ENCODE assay signal across 23 mouse cellular contexts in the genomic region with DNA sequence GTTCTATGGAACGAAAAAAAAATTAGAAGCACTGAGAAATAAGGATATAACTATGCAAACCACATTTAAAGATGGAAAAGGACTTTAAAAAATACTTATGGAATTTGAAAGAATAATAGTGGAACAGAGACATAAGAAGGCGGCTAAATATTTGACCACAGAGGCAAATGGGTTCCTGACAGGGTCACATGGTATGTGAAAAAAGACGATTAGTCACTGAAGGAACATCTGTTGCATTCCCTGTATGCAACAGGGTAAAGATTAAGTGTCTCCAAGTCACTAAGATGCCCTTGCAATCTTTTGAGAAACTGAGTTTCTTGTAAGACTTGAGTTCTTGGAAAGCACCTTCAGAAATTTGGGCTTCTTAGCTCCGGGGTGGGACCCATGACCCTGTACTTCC. TPM values are rescaled to one million over a fixed set of nuclear protein-coding genes. Genes with fewer than 3 reads are reported as not detected.
"Had no signal": no experiment of that assay in that cellular context is flagged by ENCODE, and none has a peak within 500 bp of the region (broad histone marks: within the 10 kb centered on the region; RNA-seq: fewer than 3 reads in every experiment).

No protein-coding gene starts in this region.

- H3K4me1 ChIP-seq: limb, embryonic 13.5 days; liver, embryonic 12.5 days; liver, embryonic 15.5 days; lung, embryonic 15.5 days; neural tube, embryonic 12.5 days; neural tube, embryonic 15.5 days; stomach, embryonic 15.5 days had no signal

- H3K9ac ChIP-seq: kidney, embryonic 15.5 days; limb, embryonic 13.5 days; liver, embryonic 12.5 days; liver, embryonic 15.5 days; lung, embryonic 15.5 days; neural tube, embryonic 12.5 days; neural tube, embryonic 15.5 days; stomach, embryonic 15.5 days had no signal

- H3K9me3 ChIP-seq: kidney, embryonic 15.5 days; limb, embryonic 10.5 days; limb, embryonic 13.5 days; liver, embryonic 12.5 days; liver, embryonic 15.5 days; lung, embryonic 15.5 days; neural tube, embryonic 12.5 days; neural tube, embryonic 15.5 days; stomach, embryonic 15.5 days had no signal

- H3K36me3 ChIP-seq: kidney, embryonic 15.5 days; limb, embryonic 10.5 days; limb, embryonic 13.5 days; liver, embryonic 12.5 days; liver, embryonic 15.5 days; lung, embryonic 15.5 days; neural tube, embryonic 12.5 days; neural tube, embryonic 15.5 days; stomach, embryonic 15.5 days had no signal

- H3K27me3 ChIP-seq: kidney, embryonic 15.5 days; limb, embryonic 13.5 days; liver, embryonic 12.5 days; liver, embryonic 15.5 days; lung, embryonic 15.5 days; neural tube, embryonic 12.5 days; neural tube, embryonic 15.5 days; stomach, embryonic 15.5 days had no signal

- H3K27ac ChIP-seq: kidney, embryonic 15.5 days; limb, embryonic 10.5 days; limb, embryonic 13.5 days; liver, embryonic 12.5 days; liver, embryonic 15.5 days; lung, embryonic 15.5 days; neural tube, embryonic 12.5 days; neural tube, embryonic 15.5 days; stomach, embryonic 15.5 days had no signal

- H3K4me3 ChIP-seq: kidney, embryonic 15.5 days; limb, embryonic 10.5 days; limb, embryonic 13.5 days; liver, embryonic 12.5 days; liver, embryonic 15.5 days; lung, embryonic 15.5 days; neural tube, embryonic 12.5 days; neural tube, embryonic 15.5 days; stomach, embryonic 15.5 days had no signal

- ATAC-seq: liver, embryonic 12.5 days had no signal

- H3K4me2 ChIP-seq: kidney, embryonic 15.5 days; limb, embryonic 13.5 days; liver, embryonic 12.5 days; liver, embryonic 15.5 days; lung, embryonic 15.5 days; midbrain, embryonic 11.5 days; neural tube, embryonic 12.5 days; neural tube, embryonic 15.5 days; stomach, embryonic 15.5 days had no signal

- DNase-seq: kidney, postnatal 10 days; kidney, postnatal 36 days; liver; lung, adult 18-20 months; lung, postnatal 10 days; lung, postnatal 4 days; midbrain, embryonic 14.5 days; right cerebral cortex, adult 18-20 months; right cerebral cortex, postnatal 25 days; spleen, adult 18-20 months; thymus, postnatal 25 days had no signal

RNA-seq across cellular contexts. Expression of gene Kcnj15, which starts 27.7 kb away (rescaled TPM):
- total RNA-seq: megakaryocyte-erythroid progenitor cell, adult 5-6 weeks; midbrain, postnatal 0 days had no signal
- polyA plus RNA-seq: midbrain, embryonic 14.5 days had no signal
